Mouse (Mus musculus): Measurements from ENCODE around the gene Ahcyl2. TPM values are rescaled to one million over a fixed set of nuclear protein-coding genes. Genes with fewer than 3 reads are reported as not detected.

Gene Ahcyl2
- total RNA-seq, 2 experiments from 2014 or later: 237 to 264 TPM

DNA sequence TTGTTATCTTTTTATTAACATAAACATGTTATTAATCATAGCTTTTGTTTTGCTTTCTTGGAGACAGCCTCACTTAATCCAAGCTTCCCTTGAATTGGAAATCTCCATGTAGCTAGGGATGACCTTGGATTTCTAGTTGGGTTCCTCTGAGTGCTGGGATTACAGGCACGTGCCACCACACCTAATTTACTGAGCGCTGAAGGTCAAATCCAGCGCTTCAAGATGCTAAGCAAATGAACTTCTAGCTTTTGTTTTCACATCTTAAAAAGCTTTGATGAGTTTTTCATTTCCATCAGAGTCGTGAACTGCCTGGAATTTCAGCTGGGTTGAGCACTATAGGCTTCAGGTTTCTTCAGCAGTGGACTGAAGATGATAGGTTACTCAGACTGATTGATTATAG, 109.0 kb downstream of the Ahcyl2 start:
- no peak overlapping the region for H3K4me3 ChIP-seq
- no peak for TF ChIP-seq CTCF (conservative IDR thresholded peaks at IDR 0.05)
- H3K27ac ChIP-seq: no peak overlapping the region
- no peak for DNase-seq (ENCODE audit: low spot score in 2 of 2)

DNA sequence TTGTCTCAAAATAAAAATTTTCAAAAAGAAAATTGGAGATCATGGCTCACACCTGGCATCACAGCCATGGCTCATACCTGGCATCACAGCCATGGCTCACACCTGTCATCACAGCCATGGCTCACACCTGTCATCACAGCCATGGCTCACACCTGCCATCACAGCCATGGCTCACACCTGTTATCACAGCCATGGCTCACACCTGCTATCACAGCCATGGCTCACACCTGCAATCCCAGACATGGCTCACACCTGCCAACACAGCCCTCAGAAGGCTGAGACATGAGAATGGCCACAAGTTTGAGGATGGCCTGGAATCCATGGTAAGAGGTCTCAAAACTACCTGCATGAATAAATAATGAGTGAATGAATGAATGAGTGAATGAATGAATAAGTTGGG, 111.8 kb downstream of the Ahcyl2 start:
- H3K4me3 ChIP-seq: no peak overlapping the region
- H3K27ac ChIP-seq: no peak overlapping the region
- DNase-seq (ENCODE audit: low spot score in 2 of 2): no peak
- TF ChIP-seq CTCF (conservative IDR thresholded peaks at IDR 0.05): no peak

- Histone ChIP-seq H3K27ac (no peak overlapping the region), H3K4me3 (no peak overlapping the region)
- TF ChIP-seq CTCF (conservative IDR thresholded peaks at IDR 0.05): no peak
- DNase-seq (ENCODE audit: low spot score in 2 of 2): no peak
Measured at GRCm38 (mm10) chr6:29880796-29881195, 113.0 kb downstream of the Ahcyl2 start.

DNA sequence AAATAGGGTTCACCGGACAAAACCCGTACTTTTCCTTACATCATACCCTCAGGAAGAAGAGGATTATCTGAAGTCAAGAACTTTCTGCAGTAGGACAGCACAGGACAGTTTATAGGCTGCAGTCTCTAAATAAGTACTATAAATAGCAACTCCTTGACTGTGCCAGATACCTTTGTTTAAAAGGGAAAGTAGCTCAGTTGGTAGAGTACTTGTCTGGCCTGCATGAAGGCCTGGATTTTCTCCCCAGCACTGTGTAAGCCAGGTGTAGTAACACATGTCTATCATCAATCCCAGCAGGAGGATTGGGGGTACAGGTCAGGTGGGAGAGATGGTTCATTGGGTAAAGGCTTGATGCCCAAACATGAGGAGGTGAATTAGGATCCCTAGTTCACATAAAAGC, 114.1 kb downstream of the Ahcyl2 start:
- no peak overlapping the region for H3K27ac ChIP-seq
- no peak for TF ChIP-seq CTCF (conservative IDR thresholded peaks at IDR 0.05)
- no peak overlapping the region for H3K4me3 ChIP-seq
- no peak for DNase-seq (ENCODE audit: low spot score in 2 of 2)

GRCm38 (mm10) chr6:29882870-29883269, 115.1 kb downstream of the Ahcyl2 start:
- H3K27ac ChIP-seq: no peak overlapping the region
- no peak overlapping the region for H3K4me3 ChIP-seq
- TF ChIP-seq CTCF (conservative IDR thresholded peaks at IDR 0.05): no peak
- DNase-seq (ENCODE audit: low spot score in 2 of 2): no peak

GRCm38 (mm10) chr6:29891151-29891550, 123.3 kb downstream of the Ahcyl2 start:
- H3K27ac ChIP-seq: peak overlapping the region; percentile 83
- TF ChIP-seq CTCF (conservative IDR thresholded peaks at IDR 0.05): no peak
- H3K4me3 ChIP-seq: no peak overlapping the region; the same call in 1 of the 2 replicates
- peak; percentile 55 to 60 for DNase-seq (ENCODE audit: low spot score in 2 of 2)

GRCm38 (mm10) chr6:29896976-29897375, 129.2 kb downstream of the Ahcyl2 start:
- TF ChIP-seq CTCF (conservative IDR thresholded peaks at IDR 0.05): no peak
- no peak overlapping the region for H3K4me3 ChIP-seq
- DNase-seq (ENCODE audit: low spot score in 2 of 2): no peak
- no peak overlapping the region for H3K27ac ChIP-seq

DNA sequence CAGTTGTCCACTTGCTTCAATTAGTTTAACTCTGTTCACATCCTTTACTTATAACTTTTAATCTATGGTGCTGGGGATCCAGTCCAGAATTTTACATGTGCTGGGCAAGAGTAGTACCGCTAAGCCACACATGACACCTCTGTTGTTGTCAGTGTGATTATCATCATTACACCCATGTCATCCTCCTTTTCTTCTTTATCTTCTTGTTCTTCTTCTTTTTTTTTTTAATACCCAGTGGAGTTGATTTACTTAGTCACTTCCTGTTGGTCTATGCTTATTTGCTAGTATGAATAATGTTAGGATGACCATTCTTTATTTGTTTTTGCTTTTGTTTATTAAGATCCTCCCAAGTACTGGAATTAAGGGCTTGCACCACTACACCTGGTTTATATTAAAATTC, 133.6 kb downstream of the Ahcyl2 start:
- DNase-seq (ENCODE audit: low spot score in 2 of 2): no peak
- Histone ChIP-seq H3K4me3 (no peak overlapping the region), H3K27ac (no peak overlapping the region)
- no peak for TF ChIP-seq CTCF (conservative IDR thresholded peaks at IDR 0.05)

GRCm38 (mm10) chr6:29902256-29902655, 134.4 kb downstream of the Ahcyl2 start:
- no peak for TF ChIP-seq CTCF (conservative IDR thresholded peaks at IDR 0.05)
- H3K27ac ChIP-seq: no peak overlapping the region
- no peak overlapping the region for H3K4me3 ChIP-seq
- DNase-seq (ENCODE audit: low spot score in 2 of 2): no peak

DNA sequence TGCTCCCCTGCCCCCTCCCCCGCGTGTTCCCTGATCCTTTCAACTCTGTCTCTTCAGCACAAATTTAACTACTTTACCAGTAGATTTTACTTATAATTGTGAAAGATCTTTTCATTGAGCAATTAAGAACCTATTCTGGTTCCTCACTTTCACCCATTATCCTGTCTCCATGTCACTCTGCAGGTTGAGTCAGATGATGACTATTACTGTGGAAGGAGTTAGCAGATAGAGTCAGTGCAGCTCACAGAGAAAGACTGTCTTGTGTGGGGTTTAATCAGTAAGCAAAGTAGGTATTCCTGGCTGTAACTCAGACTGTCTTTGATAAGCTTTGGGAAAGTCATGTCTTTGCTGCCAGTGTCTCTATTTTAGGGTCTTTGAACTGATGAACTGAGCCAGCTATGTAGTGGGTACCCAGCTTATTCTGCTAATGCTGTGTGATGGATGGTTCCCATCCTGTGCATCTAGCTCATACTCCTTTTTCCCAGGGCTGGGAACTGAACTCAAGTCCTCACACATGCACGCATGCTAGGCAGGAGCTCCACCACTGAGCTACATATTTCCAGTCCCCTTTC, 135.6 kb downstream of the Ahcyl2 start:
- TF ChIP-seq CTCF (conservative IDR thresholded peaks at IDR 0.05): no peak
- no peak overlapping the region for H3K4me3 ChIP-seq
- no peak for DNase-seq (ENCODE audit: low spot score in 2 of 2)
- no peak overlapping the region for H3K27ac ChIP-seq

DNA sequence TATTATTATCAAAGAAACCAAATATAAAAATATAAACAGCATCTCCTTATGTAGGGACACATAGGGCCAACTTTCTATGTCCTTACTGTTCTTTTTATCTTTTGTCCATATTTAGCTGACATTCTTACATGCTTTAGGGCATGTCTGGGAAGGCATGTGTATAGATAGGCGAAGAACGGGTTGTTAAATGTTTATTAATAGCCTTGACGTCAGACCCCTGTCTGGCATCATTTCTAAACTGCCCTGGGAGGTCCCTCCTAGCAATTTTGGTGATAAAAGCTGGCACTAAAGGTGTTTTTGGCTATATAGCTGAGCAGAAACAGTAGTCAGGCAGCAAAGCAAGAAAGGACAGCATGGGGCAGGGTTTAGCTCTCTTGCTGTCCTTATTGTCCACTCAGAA, 136.5 kb downstream of the Ahcyl2 start:
- Histone ChIP-seq H3K27ac (no peak overlapping the region), H3K4me3 (no peak overlapping the region)
- no peak for TF ChIP-seq CTCF (conservative IDR thresholded peaks at IDR 0.05)
- DNase-seq (ENCODE audit: low spot score in 2 of 2): no peak

GRCm38 (mm10) chr6:29910631-29911030, 142.8 kb downstream of the Ahcyl2 start:
- TF ChIP-seq CTCF (conservative IDR thresholded peaks at IDR 0.05): no peak
- DNase-seq (ENCODE audit: low spot score in 2 of 2): no peak
- Histone ChIP-seq H3K4me3 (no peak overlapping the region), H3K27ac (no peak overlapping the region)

DNA sequence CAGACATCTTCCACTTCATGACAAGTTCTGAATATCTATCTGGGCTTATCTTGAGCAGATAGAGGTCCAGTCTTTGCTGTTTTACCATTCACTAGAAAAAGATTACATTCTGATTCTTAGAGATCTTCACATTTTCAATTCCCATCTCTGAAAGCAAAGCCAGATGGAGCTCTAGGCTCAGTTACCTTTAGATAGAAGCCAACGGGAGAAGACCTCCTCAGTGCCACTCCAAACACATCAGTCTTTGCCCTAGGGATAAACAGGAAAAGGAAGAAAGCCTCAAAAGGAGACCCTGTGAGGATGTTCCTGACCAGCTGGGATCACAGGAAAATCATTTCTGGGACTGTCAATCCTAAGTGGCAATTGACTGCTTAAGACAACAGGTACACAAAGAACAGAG, 145.9 kb downstream of the Ahcyl2 start:
- no peak for DNase-seq (ENCODE audit: low spot score in 2 of 2)
- H3K27ac ChIP-seq: no peak overlapping the region
- TF ChIP-seq CTCF (conservative IDR thresholded peaks at IDR 0.05): peak; percentile 64
- H3K4me3 ChIP-seq: no peak overlapping the region

GRCm38 (mm10) chr6:29914136-29914535, 146.3 kb downstream of the Ahcyl2 start:
- no peak overlapping the region for H3K4me3 ChIP-seq
- DNase-seq (ENCODE audit: low spot score in 2 of 2): no peak
- no peak for TF ChIP-seq CTCF (conservative IDR thresholded peaks at IDR 0.05)
- H3K27ac ChIP-seq: no peak overlapping the region

GRCm38 (mm10) chr6:29915836-29916235, 148.0 kb downstream of the Ahcyl2 start:
- no peak for DNase-seq (ENCODE audit: low spot score in 2 of 2)
- H3K4me3 ChIP-seq: no peak overlapping the region
- no peak overlapping the region for H3K27ac ChIP-seq
- no peak for TF ChIP-seq CTCF (conservative IDR thresholded peaks at IDR 0.05)
